Mouse (Mus musculus): ENCODE measurements around the gene 2010111I01Rik.

GRCm38 (mm10) chr13:63046206-63047020 lies 81.7 kb downstream of the 2010111I01Rik start:
- peak; percentile 73 for TF ChIP-seq CTCF (IDR thresholded peaks at IDR 0.05; ENCODE audit: low read depth, low read length)
- TF ChIP-seq POLR2A (IDR thresholded peaks at IDR 0.05; ENCODE audit: borderline replicate concordance, low read depth, low read length), result no peak

Data from bone marrow macrophage, adult 2 months (primary cell).